Mouse (Mus musculus) liver, embryonic 14.5 days (tissue): ENCODE measurements around the gene Tat.
A peak's percentile ranks its signal among the peaks of the same experiment; 100 is the strongest.

Experiments
- CTCF ChIP-seq: IDR thresholded peaks from 2 replicates; pipeline ENCODE4 v1.5.1; 2016; ENCODE audit warnings: antibody characterized with exemption, low read depth, control low read depth
- EP300 ChIP-seq: IDR thresholded peaks from 2 replicates; pipeline ENCODE4 v1.6.1; 2016; ENCODE audit warnings: antibody characterized with exemption, low read depth

- TF ChIP-seq CTCF (peak; percentile 78), EP300 (no peak)
Measured at GRCm38 (mm10) chr8:110010868-110011267, 20.6 kb downstream of the Tat start.
